Mouse (Mus musculus) adrenal gland, postnatal 4 days (tissue): ENCODE data around the gene Ly6g6d. TPM values are rescaled to one million over a fixed set of nuclear protein-coding genes. Genes with fewer than 3 reads are reported as not detected.

Source experiments
- DNase-seq, 2 experiments: peaks; one replicate each; pipeline ENCODE4 v3.0.0; 2021 to 2022; ENCODE audit warnings: low spot score in 2 of 2, mixed read lengths in 2 of 2
- total RNA-seq, 2 experiments: library from RNA; stranded (reverse); gene quantifications; 2 replicates each; pipeline ENCODE4 v1.2.3; 2021

Gene Ly6g6d
- total RNA-seq, 2 experiments from 2014 or later: 2.0 to 2.4 TPM

DNA sequence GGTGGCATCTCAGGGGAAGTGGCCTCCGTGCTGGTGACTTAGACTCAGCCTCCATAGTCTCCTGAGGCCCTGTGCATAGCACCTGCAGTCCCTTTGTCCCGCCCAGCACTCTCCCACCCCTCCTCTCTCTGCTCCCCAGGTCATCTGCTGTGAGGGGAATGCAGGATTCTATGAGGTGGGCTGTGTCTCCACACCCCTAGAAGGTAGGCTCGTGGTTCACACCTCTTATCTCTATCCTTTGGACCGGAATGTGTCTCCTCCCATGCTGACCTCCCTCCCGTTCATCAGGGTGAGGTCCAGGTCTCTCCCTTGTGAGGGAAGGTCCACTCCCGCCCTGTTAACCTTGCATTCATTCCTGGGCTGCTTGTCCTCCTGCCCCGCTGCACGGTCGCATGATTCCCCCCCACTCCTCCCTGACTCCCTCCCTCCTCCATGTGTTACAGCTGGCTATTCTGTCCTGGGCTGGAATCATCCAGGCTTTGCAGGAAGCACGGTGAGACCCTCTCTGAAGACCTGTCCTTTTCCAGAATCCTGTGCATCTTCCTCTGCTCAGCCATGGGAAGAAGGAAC lies 22.4 kb upstream of the Ly6g6d start:
- no peak for DNase-seq

DNA sequence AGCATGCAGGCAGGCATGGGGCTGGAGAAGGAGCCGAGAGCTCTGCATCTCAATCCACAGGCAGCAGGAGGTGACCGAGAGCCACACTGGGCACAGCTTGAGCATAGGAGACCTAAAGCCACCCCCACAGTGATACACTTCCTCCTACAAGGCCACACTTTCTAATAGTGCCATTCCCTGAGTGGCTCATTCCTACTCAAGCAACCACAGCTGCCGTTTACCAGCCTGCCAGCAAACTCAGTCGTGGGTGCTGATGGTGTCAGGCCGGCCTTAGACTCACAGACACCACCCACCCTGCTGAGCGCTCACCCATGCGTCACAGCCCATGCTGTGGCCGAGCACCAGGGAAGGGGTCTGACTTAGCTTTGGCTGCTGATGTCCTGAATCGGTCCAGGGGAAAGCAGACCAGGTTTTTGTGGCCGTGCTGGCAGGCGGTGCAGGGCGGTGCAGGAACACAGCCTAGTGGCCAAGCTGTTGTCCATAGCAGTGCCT lies 19.3 kb upstream of the Ly6g6d start:
- DNase-seq: no peak

DNA sequence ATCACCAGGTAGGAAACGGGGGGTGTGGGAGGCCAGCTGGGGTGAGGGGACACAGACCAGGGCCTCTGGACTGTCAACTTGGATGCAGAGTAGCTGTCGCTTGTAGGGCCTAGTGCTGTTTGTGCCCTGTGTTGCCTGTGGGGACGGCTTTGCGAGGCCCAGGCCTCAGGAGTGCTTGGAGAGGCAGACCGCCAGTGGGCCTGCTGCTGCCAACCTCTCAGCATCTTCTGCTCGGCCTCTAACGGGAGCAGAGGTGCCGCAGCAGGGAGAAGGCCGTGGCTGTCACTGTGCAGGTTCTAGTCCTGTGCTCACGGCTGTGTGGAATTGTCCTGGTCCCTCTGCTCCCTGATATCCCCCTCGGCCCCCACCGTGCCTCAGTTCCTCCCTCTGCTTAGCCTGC lies 18.7 kb upstream of the Ly6g6d start:
- no peak for DNase-seq

GRCm38 (mm10) chr17:35094475-35095365 lies 16.9 kb upstream of the Ly6g6d start:
- DNase-seq: no peak

- no peak for DNase-seq
These were observed 14.7 kb upstream of the Ly6g6d start for GRCm38 (mm10) chr17:35092403-35093198.

DNA sequence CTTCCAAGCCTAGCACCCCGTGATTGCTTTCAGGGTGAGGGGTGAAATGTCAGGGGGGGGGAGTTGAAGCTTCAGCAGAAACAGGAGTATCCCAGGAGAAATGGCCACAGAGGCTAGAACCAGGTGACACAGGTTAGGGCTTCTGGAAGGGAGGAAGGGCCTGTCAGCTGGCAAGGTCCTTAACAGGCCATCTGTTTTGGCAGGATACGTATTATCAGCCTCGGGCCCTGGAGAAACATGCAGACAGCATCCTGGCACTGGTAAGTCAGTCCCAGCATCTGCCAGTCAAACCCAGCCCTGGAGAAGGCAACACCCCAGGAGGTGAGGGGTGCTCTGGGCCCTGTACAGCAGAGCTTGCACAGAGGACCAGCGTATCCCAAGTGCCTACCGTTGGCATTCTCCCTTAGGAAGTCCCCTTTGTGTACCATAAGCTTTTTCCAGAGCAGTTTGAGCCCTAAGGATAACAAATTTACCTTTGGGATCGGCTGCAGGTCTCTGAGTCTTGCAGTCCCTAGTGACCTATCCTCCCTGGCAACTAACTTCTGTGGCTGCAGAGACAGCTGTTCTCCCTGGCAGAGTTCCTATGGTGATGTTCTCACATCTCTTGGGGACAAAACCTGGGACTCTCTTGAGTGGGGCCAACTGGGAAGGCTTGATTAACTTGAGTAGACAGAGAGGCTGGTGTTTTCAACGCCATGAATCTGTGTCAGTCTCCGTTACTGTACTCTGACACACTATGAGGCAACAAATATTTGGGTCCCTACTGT lies 12.5 kb upstream of the Ly6g6d start:
- no peak for DNase-seq

DNA sequence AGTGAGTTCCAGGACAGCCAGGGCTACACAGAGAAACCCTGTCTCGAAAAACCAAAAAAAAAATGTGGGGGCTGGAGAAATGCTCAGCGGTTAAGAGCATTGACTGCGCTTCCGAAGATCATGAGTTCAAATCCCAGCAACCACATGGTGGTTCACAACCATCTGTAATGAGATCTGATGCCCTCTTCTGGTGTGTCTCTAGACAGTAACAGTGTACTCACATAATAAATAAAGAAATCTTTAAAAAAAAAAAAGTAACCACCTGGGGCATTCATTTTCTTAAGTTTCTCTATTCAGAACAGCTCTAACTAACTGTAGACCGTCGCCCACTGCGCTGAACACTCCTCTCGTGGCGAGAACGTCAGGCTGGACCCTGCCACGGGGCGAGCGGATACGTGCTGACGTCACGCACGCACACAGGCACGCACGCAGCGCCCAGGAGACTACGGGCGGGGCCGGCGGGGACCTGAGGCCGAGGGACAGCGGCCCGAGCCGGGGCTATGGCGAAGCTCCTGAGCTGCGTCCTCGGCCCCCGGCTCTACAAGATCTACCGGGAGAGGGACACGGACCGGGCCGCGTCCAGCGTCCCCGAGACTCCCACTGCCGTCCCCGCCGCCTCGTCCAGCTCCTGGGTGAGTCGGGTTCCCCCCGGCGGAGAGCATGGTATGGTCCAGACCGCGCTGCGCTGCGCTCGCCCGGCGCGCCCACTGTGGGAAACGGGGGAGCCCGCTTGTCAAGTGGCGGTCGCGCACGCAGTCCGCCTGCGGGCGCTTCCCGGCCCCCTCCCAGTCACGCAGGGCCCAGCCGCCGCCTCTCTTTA lies 11.2 kb upstream of the Ly6g6d start, which contains the start of gene Abhd16a:
Gene Abhd16a, plus strand, starts transcription at position 439 of the 820 bp plus-strand sequence.
- DNase-seq: peak; percentile 84 to 87

- no peak for DNase-seq
These were observed 10.3 kb upstream of the Ly6g6d start for GRCm38 (mm10) chr17:35088151-35088550.

DNA sequence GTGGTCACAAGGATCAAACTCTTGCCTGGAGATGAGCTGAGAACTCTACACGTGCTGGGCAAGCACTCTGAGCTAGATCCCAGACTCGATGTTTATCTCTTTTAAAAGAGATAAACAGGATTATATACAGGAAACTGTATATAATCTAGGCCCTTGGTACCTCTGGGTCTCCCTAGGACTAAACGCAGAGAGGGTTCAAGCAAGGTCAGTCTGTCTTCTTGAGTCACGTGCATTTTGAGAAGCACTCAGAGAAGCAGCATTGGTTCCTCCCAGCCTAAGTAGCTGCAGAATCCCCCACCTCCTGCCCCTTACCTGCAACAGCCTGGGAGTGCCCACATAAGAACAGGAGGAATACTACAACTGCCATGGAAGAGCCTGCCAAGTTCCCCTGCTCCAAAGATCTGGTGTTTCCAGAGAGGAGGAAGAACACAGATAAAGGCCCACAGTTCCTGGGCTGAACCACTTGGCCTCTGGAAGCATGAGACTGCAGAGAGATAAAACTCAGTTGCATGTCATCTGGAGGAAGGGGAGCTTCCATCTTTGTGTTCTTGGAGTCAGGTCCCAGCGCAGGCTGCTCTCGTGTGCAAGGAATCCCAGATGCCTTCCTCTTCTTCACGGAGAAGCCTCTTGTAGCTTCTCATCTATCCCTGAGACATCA lies 7.5 kb upstream of the Ly6g6d start, which contains the start of gene Ly6g6f:
Gene Ly6g6f, minus strand, starts transcription at position 403 of the 658 bp plus-strand sequence.
- DNase-seq: no peak

DNA sequence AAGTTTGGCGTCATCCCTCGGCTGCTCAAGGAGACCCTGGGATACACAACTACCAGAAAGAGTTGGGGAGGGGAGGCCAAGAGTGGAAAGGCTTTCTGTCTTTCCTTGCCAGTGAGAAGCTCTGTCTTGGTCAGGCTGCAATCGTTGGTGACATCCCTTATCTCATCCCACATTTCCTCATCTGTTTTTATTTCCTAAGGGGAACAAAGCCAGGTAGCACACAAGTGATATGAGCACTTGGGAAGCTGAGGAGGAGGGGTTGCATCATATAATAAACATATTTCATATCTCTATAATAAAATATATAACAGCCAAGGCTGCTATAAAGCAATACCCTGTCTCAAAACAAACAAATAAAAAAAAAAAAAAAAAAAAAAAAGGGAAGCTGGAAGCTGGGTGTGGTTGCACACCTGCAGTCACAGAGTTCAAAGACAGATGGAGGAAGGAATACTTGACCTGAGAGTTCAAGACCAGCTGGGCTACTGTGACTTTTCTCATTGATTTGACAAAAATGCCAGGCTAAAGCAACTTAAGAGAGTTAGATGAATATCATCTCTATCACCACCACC lies 6.1 kb upstream of the Ly6g6d start:
- no peak for DNase-seq

GRCm38 (mm10) chr17:35082841-35083576 lies 5.1 kb upstream of the Ly6g6d start:
- DNase-seq: no peak

DNA sequence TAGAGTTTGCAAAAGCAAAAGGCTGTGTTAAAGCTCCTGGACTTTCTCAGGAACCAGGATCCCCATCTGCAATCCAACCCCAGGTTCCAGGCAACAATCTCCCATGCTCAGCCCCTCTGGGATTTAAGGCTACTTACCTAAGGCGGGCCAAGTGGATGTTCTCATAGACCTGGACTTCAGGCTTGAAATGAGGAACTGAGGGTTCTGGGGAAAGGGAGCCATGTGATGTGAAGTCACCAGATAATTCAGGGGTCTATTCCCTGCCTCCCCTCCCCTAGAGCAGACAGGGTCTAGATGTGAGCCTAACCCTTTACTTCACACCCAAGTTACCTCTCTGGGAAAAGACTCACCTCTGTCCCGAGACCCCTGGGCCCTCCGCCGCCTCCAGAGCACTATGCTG lies 2.8 kb upstream of the Ly6g6d start:
- no peak for DNase-seq

GRCm38 (mm10) chr17:35080248-35080647 lies 2.4 kb upstream of the Ly6g6d start:
- DNase-seq: no peak

DNA sequence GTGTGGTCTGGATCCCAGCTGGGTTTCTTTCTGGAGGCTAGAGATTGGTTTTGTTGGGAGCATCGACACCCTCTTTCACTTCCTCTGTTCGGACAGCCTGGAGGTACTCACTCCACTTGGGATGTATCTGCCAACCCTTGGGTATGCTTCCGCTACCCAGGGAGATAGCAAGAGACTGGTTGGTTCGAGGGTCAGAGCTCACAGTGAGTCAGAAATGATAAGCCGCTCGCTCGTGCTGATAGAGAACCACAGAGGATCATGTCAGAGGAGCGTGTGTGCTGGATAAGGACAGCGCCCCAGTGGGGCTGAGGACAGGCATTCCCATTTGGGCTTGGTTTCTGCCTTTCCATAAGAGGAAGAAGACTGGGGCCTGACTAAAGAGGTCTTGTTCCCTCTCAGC lies 1.9 kb upstream of the Ly6g6d start:
- DNase-seq: no peak

- no peak for DNase-seq
These were observed 580 bp downstream of the Ly6g6d start for GRCm38 (mm10) chr17:35077285-35077684.

DNA sequence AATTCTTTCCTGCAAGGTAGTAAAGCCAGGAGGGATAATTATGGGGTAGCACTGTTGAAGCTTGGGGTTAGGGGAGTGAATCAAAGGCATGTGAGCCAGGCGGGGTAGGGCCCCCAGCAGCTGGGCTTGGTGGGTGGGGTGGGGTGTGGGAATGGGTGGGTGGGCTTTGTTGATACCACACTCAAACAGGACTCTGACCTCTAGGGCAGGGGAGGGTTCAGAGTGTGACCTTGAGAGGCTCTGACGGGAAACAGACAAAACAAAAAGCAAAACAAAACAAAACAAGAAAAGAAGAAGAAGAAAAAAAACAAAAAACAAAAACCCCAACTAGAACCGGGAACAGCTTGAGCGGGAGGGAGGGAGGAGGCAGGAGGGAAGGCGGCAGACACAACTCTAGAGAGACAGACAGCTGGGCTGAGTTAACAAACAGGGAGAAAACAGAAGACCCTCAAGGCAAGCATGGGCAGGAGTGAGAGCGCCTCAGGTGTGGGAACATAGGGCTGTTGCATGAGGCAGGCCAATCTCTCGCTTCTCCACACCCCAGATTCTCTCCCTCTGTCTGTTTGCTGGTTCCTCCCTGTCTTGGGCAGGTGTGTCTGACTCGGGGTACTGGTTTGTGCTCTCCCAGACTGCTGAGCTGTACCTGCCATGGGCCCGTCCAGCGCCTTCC lies 1.2 kb downstream of the Ly6g6d start, which contains the start of gene Ly6g6e:
Gene Ly6g6e, plus strand, starts transcription at position 396 of the 670 bp plus-strand sequence.
- DNase-seq: no peak

DNA sequence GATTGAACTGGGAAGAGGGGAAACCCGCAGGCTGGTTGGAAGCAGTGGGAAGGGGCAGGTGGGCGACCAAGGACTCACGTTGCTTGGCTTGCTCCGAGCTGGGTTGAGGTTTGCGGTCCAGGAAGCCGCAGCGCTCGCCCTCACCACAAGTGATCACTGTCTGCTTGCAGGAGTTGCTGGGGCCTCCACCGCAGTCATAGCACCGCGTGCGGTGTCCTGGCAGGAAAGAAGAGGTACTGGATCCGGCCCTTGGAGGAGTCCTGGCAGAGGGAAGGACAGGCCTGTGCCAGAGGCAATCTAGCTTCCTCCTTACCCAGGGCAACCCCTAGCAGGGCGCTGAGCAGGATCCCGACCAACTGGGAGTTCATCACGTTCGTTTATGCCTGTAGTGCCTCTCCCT lies 3.8 kb downstream of the Ly6g6d start:
- no peak for DNase-seq

- no peak for DNase-seq
These were observed 6.4 kb downstream of the Ly6g6d start for GRCm38 (mm10) chr17:35071454-35071853.
